Mouse (Mus musculus) induced T-regulatory cell, adult 2 months (primary cell): ENCODE data around the gene Vmn1r103.
"Not testable (repeated sequence)": the region's sequence is repeated elsewhere in the genome, so short reads cannot be mapped to it uniquely, and the experiment has no call there.

Source experiments
- DNase-seq: peaks from one replicate; pipeline ENCODE4 v3.0.0-alpha.2; 2012; ENCODE audit warnings: low read depth

The Vmn1r103 gene

GRCm38 (mm10) chr7:20510434-20510833 lies at the start of gene Vmn1r103:
Vmn1r103 (minus strand) TSS chr7:20510534.
- not testable (repeated sequence) for DNase-seq

GRCm38 (mm10) chr7:20545657-20546056 lies 35.3 kb upstream of the Vmn1r103 start, which contains the start of gene Gm5726:
Gm5726 (minus strand) TSS chr7:20545757.
- DNase-seq, result not testable (repeated sequence)

GRCm38 (mm10) chr7:20533537-20533936 lies 23.2 kb upstream of the Vmn1r103 start, which contains the start of gene Vmn1r104:
Vmn1r104 (plus strand) TSS chr7:20533837.
- not testable (repeated sequence) for DNase-seq

GRCm38 (mm10) chr7:20474825-20475224 lies 35.5 kb downstream of the Vmn1r103 start, which contains the start of gene Gm10670:
Gm10670 (minus strand) TSS chr7:20474925.
- not testable (repeated sequence) for DNase-seq
